Mouse (Mus musculus) mammary gland, adult 2 months (tissue): ENCODE results near the gene Cox4i2. TPM values are rescaled to one million over a fixed set of nuclear protein-coding genes. Genes with fewer than 3 reads are reported as not detected.

ENCODE experiments used
- polyA plus RNA-seq: library from polyadenylated mRNA; depleted of rRNA; stranded (reverse); fragments of >200 nt; gene quantifications from 2 replicates; pipeline ENCODE4 v1.2.3, GENCODE M21; 2012; ENCODE audit warnings: low replicate concordance; rRNA removed

The Cox4i2 gene
- polyA plus RNA-seq, result 5.7 and 6.6 TPM in 2 replicates

DNA sequence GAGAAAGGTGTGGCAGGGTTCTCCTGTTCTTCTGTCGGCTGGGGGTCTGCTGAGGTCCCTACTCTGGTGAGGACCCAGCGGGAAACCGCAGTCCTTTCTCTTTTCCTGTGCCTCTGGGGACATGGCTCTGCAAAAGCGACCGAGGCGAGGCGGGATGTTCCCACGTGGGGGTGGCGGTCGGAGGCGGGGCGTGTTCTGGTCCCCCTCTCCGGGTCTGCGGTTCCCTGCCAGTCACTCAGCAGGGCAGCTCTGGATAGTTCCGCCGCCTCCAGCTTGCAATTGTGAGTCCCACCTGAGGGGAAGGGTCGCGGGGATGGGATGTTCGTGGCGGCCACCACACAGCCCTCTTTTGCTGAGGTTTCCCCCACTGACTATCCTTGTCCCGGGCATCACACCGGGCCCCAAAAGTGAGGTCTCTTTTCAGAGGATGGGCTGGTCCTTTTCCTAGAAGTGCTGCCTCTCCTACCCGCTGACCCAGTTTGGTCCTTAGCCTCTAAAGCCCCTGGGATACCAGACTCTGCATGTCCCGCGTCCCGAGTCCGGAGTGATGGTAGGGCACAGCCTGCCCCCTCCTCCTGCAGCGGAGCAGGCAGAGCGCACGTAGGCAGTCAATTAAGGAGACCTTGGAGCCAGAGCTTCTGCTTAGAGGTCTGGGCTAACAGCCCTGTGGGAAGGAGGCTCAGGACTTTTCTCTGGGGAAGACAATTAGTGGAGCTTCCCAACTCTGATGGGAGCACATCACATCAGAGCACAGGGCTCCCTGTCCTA, at the start of gene Cox4i2:
TSS of gene Cox4i2 (plus strand) at position 230 of the 768 bp plus-strand sequence.

GRCm38 (mm10) chr2:152736090-152736601, 17.8 kb upstream of the Cox4i2 start, which contains the start of gene Id1:
TSS of gene Id1 (plus strand) at chr2:152736251.

Other genes with a start within 250 kb of the Cox4i2 start
- gene Defb26, start 242.5 kb upstream of the Cox4i2 start, polyA plus RNA-seq, result not detected in 2 replicates
- not detected in 2 replicates for gene Defb28, start 235.9 kb upstream of the Cox4i2 start, polyA plus RNA-seq
- not detected in 2 replicates for gene Defb29, start 214.1 kb upstream of the Cox4i2 start, polyA plus RNA-seq
- gene Gm17416, start 184.8 kb upstream of the Cox4i2 start, polyA plus RNA-seq, result not detected in 2 replicates
- gene Defb21, start 181.4 kb upstream of the Cox4i2 start, polyA plus RNA-seq, result not detected in 2 replicates
- not detected in 2 replicates for gene Defb19, start 173.9 kb upstream of the Cox4i2 start, polyA plus RNA-seq
- not detected in 2 replicates for gene Defb45, start 154.8 kb upstream of the Cox4i2 start, polyA plus RNA-seq
- gene Defb36, start 149.8 kb upstream of the Cox4i2 start, polyA plus RNA-seq, result not detected in 2 replicates
- 1.1 TPM in 1 of 2 replicates, not detected in the other for gene Defb25, start 131.1 kb upstream of the Cox4i2 start, polyA plus RNA-seq
- gene Rem1, start 127.2 kb upstream of the Cox4i2 start, polyA plus RNA-seq, result 9.5 and 17.9 TPM in 2 replicates
- 151 and 249 TPM in 2 replicates for gene H13, start 84.7 kb upstream of the Cox4i2 start, polyA plus RNA-seq
- gene Mcts2, start 67.1 kb upstream of the Cox4i2 start, polyA plus RNA-seq, result 3.1 and 7.1 TPM in 2 replicates
- 125 and 230 TPM in 2 replicates for gene Id1, start 17.9 kb upstream of the Cox4i2 start, polyA plus RNA-seq
- 49.6 and 59.3 TPM in 2 replicates for gene Bcl2l1, start 77.6 kb downstream of the Cox4i2 start, polyA plus RNA-seq
- 0.38 and 0.62 TPM in 2 replicates for gene Tpx2, start 93.8 kb downstream of the Cox4i2 start, polyA plus RNA-seq
- gene Mylk2, start 157.2 kb downstream of the Cox4i2 start, polyA plus RNA-seq, result 0.06 and 68.0 TPM in 2 replicates
- gene Foxs1, start 179.0 kb downstream of the Cox4i2 start, polyA plus RNA-seq, result 14.4 and 21.7 TPM in 2 replicates
- 4.9 and 5.1 TPM in 2 replicates for gene Dusp15, start 197.5 kb downstream of the Cox4i2 start, polyA plus RNA-seq
- gene Ttll9, start 208.3 kb downstream of the Cox4i2 start, polyA plus RNA-seq, result 0.10 and 0.22 TPM in 2 replicates